Mouse (Mus musculus) G1E (cell line): ENCODE results near the gene Ube3b.

Experiments used
- CTCF ChIP-seq: IDR thresholded peaks from 2 replicates; pipeline ENCODE4 v1.5.1; 2012; ENCODE audit warnings: low read depth, low read length, inconsistent platforms, mixed read lengths
- GATA1 ChIP-seq: IDR thresholded peaks from 2 replicates; pipeline ENCODE4 v1.6.1; 2012; ENCODE audit warnings: borderline replicate concordance, low read length, inconsistent platforms, mixed read lengths
- POLR2AphosphoS5 ChIP-seq: IDR thresholded peaks from 2 replicates; pipeline ENCODE4 v1.6.1; 2012; ENCODE audit warnings: low read depth, low read length, inconsistent platforms; ENCODE audit not compliant: insufficient replicate concordance

DNA sequence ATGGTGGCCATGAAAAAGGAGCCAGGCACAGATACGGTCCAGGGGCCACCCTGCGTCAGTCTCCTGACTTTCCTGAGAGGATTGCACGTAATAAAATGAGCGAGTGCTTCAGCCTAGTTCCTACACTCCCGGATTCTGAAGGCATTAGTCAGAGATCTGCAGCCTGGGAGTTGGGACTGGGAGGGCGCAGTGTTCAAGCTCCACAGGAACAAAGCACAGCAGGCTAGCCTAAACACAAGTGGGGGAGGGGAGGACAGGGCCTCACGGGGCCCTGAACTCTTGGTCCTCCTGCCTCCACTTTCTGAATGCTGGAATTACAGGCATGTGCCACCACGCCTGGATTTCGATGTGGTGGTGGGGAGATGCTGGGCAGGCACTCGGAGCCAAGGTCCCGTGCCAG lies 7.8 kb upstream of the Ube3b start:
- TF ChIP-seq CTCF (no peak), POLR2AphosphoS5 (no peak), GATA1 (no peak)
